Comparison of ENCODE assay signal across 19 mouse cellular contexts in the genomic region with DNA sequence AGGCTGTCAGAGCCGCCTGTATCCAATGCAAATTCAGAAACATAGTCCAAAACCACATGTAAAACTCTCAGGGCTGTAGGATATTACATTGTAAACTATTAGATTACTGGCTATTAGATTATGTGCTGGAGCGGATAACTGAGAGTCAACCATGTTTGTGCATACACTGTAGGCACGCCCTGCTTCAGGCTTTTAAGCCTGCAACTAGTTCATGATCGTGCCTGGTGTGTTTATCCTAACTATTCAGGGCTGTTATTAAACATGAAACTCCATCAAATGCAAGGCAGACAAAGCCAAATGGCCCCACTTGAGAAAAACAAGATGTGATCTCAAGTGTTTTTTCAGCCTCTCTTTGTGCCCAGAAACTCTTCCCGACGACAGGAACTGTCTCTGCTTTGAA.
A peak's percentile ranks its signal among the peaks of the same experiment; 100 is the strongest.
DNase-seq lines count a peak whose midpoint lies in the region; ATAC-seq lines count a peak whose summit lies in the region.
"Had no signal": no experiment of that assay in that cellular context is flagged by ENCODE, and none has a peak within 500 bp of the region (broad histone marks: within the 10 kb centered on the region; RNA-seq: fewer than 3 reads in every experiment).

No protein-coding gene starts in this region.

- ATAC-seq in heart, embryonic 15.5 days (replicated peaks; ENCODE audit: insufficient number of reproducible peaks, insufficient read depth, low FRiP score, low read depth) = no peak
- no peak for ATAC-seq in lung, embryonic 16.5 days (ENCODE audit: low read depth)
- ATAC-seq in embryonic facial prominence, embryonic 15.5 days (ENCODE audit: insufficient number of reproducible peaks, low FRiP score, low TSS enrichment, low read depth) = no peak
- ATAC-seq: forebrain, embryonic 13.5 days had no signal

- H3K36me3 ChIP-seq in heart, embryonic 15.5 days = no peaks in the 10 kb centered on the region
- H3K36me3 ChIP-seq in lung, embryonic 16.5 days (ENCODE audit: control insufficient read depth, insufficient read depth, low read length) = no peaks in the 10 kb centered on the region
- no peaks in the 10 kb centered on the region for H3K36me3 ChIP-seq in embryonic facial prominence, embryonic 15.5 days
- H3K36me3 ChIP-seq: liver, embryonic 13.5 days; neural tube, embryonic 13.5 days had no signal

- no peaks in the 10 kb centered on the region for H3K27me3 ChIP-seq in heart, embryonic 15.5 days
- no peaks in the 10 kb centered on the region for H3K27me3 ChIP-seq in lung, embryonic 16.5 days (ENCODE audit: control insufficient read depth, insufficient read depth, low read depth, low read length)
- no peaks in the 10 kb centered on the region for H3K27me3 ChIP-seq in embryonic facial prominence, embryonic 15.5 days
- H3K27me3 ChIP-seq: forebrain, embryonic 13.5 days; liver, embryonic 13.5 days; neural tube, embryonic 13.5 days had no signal

- peaks cover 7% of the 10 kb centered on the region; the same call in 1 of the 2 replicates for H3K9me3 ChIP-seq in heart, embryonic 15.5 days (replicated peaks)
- no peaks in the 10 kb centered on the region for H3K9me3 ChIP-seq in lung, embryonic 16.5 days (ENCODE audit: control insufficient read depth, low read length)
- H3K9me3 ChIP-seq in embryonic facial prominence, embryonic 15.5 days (replicated peaks) = no peaks in the 10 kb centered on the region
- H3K9me3 ChIP-seq: forebrain, embryonic 13.5 days; liver, embryonic 13.5 days; neural tube, embryonic 13.5 days had no signal

- DNase-seq in heart, adult 18-20 months = no peak
- no peak for DNase-seq in lung, postnatal 25 days (ENCODE audit: low spot score)
- DNase-seq in spleen, postnatal 10 days (ENCODE audit: low spot score in 2 of 2) = no peak
- no peak for DNase-seq in spleen, postnatal 36 days (ENCODE audit: low spot score in 2 of 2)
- DNase-seq: cerebellum, adult 8-10 months; heart, postnatal 14 days; kidney, postnatal 10 days; liver, embryonic 13.5 days; lung, postnatal 14 days; spleen, adult 18-20 months; thymus, adult 2 months had no signal

- H3K4me2 ChIP-seq in heart, embryonic 15.5 days = no peak overlapping the region
- H3K4me2 ChIP-seq in lung, embryonic 16.5 days (ENCODE audit: low read depth, low read length) = no peak overlapping the region
- H3K4me2 ChIP-seq in embryonic facial prominence, embryonic 15.5 days (replicated peaks) = no peak overlapping the region
- H3K4me2 ChIP-seq: forebrain, embryonic 13.5 days; liver, embryonic 13.5 days; midbrain, embryonic 11.5 days; neural tube, embryonic 13.5 days had no signal

- WGBS in heart, embryonic 15.5 days = 68% methylated on average over 6 of the region's 6 CpGs
- 43% methylated on average over 6 of the region's 6 CpGs for WGBS in lung, embryonic 16.5 days
- WGBS in embryonic facial prominence, embryonic 15.5 days = 38% methylated on average over 6 of the region's 6 CpGs

- no peak overlapping the region for H3K4me3 ChIP-seq in heart, embryonic 15.5 days
- H3K4me3 ChIP-seq in lung, embryonic 16.5 days (ENCODE audit: low read length) = no peak overlapping the region
- no peak overlapping the region for H3K4me3 ChIP-seq in embryonic facial prominence, embryonic 15.5 days (replicated peaks)
- H3K4me3 ChIP-seq: forebrain, embryonic 13.5 days; layer of hippocampus, adult 2 months; left cerebral cortex, adult 2 months; liver, embryonic 13.5 days; neural tube, embryonic 13.5 days had no signal

- peaks cover 62% of the 10 kb centered on the region for H3K4me1 ChIP-seq in heart, embryonic 15.5 days (replicated peaks)
- peaks cover 66% of the 10 kb centered on the region for H3K4me1 ChIP-seq in lung, embryonic 16.5 days (replicated peaks; ENCODE audit: control insufficient read depth, insufficient read depth, low read length)
- peaks cover 57% of the 10 kb centered on the region for H3K4me1 ChIP-seq in embryonic facial prominence, embryonic 15.5 days

- H3K27ac ChIP-seq in heart, embryonic 15.5 days = peak overlapping the region; percentile 78
- H3K27ac ChIP-seq in lung, embryonic 16.5 days (ENCODE audit: low read length) = peak overlapping the region; percentile 87
- peak overlapping the region; percentile 87; the same call in 1 of the 2 replicates for H3K27ac ChIP-seq in embryonic facial prominence, embryonic 15.5 days (replicated peaks)
- H3K27ac ChIP-seq: layer of hippocampus, adult 2 months; left cerebral cortex, adult 2 months; liver, embryonic 13.5 days; neural tube, embryonic 13.5 days had no signal

- H3K9ac ChIP-seq in heart, embryonic 15.5 days = no peak overlapping the region
- H3K9ac ChIP-seq in lung, embryonic 16.5 days (ENCODE audit: low read length) = no peak overlapping the region
- H3K9ac ChIP-seq in embryonic facial prominence, embryonic 15.5 days = no peak overlapping the region
- H3K9ac ChIP-seq: forebrain, embryonic 13.5 days; liver, embryonic 13.5 days; neural tube, embryonic 13.5 days had no signal
